Mouse (Mus musculus) retina, postnatal 1 day (tissue): ENCODE results near the gene Pid1.
"Not testable (repeated sequence)": the region's sequence is repeated elsewhere in the genome, so short reads cannot be mapped to it uniquely, and the experiment has no call there.

Source experiments
- DNase-seq: peaks from one replicate; pipeline ENCODE4 v3.0.0-alpha.2; 2012

The Pid1 gene

DNA sequence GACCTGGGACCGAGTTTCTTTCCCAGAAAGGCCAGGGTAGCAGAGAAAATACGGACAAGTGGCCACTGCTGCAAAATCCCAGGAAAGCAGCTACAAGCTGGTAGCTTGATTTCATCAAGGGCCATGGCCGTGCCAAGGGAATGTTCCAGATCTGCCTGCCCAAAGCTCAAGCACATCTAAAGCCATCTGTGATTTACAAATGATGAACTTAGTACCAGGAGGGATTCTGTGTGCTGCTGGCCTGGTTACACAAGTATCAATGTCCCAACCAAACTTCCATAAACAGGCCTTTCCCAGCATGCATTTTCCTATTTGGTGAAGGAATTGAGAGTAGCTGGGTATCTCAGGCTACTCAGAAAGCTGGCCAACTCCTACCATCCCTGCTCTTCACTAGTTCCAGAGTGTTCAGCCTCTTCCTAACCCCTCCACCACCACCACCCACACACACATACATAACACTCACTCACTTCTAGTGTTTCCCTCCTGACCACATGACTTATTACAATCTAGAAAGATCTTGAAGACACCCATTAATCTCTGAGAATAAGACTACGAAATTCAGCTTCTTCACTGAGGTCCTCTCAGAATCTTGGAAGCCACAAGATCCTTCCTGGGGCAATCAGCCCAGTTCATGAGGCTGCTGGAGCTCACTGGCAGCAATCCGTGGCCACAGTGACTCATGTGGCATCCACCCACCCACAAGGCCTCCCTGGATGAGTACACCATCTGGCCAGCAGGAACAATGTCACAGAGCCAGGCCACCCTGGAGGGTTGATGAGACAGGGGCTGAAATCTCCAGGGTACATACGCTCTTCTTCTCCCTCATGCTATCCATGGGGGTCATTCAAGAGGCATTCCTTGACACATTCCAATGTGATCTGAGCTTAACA lies 4.1 kb downstream of the Pid1 start:
- no peak for DNase-seq

DNA sequence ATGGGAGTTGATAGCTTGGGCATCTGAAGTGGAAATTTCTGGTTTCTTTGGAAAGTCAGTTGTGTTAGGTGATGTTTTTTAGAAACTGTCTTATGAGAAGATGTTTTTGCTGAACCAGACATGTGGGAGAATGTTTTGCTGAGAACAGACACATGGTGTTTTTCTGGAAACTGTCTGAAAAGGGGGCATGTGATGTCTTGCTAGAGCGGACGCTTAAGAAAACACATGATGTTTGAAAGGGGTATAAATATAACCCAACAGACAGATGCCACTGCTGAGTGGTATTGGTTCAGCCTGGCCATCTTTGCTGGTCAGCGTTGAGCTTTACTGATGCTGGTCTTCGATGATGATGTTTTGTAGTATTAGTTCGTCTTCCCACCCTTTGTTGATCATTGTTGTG lies 6.8 kb downstream of the Pid1 start:
- no peak for DNase-seq

DNA sequence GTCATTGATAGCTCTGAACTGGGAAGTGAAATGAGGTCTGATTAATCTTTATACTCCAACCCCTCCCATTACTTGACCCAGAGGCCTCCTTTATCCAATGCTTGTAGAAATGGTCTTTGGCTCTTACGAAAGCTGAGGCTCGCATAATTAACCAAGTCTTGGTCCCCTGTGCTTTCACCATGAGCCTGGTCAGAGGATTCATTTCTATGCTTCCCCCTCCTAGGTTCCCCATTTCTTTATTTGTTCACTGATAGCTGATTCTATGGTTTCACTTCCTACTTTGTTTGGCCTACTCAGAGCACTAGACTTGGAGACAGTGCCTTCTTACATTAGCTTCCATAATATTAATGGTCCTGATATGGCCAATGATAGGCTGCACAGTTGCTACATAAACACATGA lies 13.7 kb downstream of the Pid1 start:
- no peak for DNase-seq

DNA sequence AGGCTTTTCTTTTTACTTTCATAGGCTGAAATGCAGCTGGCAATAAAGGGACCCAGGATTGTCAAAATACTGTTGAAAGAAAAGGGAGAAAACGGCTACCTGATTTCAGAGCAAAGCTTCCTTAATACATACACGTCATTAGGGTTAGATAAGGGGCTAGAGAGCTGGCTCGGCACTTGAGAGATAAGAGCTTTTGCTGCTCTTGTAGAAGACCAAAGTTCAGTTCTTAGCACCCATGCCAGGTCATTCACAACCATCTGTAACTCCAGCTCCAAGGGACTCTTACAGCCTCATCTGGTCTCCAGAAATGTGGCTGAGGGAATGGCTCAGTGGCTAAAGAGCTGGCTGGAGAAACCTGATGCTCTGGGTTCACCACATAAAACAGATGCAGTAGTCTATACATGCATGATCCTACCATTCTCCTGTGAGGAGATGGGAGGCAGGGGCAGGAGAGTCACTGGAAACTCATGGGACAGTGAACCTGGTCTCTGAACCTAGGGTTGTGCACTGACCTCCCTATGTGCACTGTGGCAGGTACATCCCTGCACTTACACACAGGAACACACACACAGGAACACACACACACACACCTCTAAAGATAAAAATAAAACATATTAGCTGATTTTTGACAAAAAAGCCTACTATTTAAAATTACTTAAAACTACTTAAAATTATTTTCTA lies 16.0 kb downstream of the Pid1 start:
- DNase-seq = no peak

DNA sequence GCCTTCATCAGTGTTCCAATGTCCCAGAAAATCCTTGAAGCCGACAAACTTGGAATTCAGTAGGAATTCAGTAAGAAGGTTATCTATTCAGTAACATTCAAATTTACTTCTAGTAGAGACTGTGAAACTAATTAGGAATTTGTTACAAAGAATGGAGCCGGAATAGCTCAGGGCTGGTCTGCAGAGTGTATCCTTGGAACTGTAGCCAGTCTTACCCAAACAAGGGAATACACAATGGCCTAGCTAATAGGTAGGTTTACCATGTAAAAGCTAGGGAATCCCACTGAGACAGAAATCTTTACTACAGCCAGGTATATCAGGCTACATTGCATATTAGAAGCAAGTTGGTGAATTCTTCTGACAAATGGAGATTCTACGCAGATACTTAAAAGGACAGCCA lies 31.2 kb downstream of the Pid1 start:
- DNase-seq = not testable (repeated sequence)

DNA sequence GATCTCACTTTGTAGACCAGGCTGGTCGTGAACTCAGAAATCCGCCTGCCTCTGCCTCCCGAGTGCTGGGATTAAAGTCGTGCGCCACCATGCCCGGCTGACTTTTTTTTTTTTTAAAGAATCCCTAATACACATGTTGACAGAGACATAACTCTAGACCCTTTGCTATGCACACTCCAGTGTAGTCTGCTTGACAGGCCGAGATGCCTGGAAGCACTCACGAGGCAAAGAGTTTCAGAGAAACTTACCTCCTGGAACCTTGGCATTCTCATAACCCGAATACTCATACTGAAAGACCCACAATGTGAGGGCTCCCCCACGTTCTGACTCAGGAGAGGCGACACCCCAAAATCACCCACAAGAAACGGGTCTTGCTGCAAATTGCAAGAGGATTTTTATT lies 32.1 kb downstream of the Pid1 start:
- DNase-seq = not testable (repeated sequence)

DNA sequence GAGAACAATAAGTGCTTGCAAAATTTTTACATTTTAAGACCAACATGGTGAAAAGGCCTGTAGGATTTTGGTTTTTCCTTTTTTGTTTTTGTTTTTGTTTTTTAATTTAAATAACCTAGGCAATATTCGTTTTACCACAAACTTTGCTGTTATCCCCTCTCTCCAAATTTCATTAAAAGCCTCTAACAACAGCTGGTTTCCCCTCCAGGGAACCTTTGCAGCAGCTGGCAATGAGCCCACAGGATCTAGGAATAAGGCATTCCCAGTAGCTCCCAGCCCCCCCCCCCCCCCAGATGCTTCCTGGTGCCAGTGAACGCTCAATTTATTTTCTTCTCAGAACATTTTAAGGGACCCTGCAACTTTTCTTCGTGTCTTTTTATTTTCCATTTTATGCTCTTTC lies 38.7 kb downstream of the Pid1 start:
- no peak for DNase-seq

DNA sequence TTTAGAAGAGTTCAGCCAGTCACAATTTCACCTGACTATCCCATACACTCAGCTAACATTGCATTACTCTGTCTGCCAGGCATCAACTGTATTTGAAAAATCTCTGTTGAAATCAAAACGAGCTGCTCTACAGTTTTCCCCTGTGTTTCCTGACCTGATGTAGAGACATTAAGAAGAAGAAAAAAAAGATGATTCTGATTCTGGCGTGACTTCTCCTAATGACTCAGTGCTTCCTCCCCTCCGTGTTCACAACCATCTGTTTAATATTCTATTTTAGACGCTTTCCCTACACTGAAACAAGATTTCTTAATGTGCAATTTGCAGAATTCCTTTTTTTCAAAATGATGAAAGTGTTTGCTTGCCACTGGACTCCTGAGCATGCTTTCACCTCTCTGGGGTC lies 42.7 kb downstream of the Pid1 start:
- no peak for DNase-seq

DNA sequence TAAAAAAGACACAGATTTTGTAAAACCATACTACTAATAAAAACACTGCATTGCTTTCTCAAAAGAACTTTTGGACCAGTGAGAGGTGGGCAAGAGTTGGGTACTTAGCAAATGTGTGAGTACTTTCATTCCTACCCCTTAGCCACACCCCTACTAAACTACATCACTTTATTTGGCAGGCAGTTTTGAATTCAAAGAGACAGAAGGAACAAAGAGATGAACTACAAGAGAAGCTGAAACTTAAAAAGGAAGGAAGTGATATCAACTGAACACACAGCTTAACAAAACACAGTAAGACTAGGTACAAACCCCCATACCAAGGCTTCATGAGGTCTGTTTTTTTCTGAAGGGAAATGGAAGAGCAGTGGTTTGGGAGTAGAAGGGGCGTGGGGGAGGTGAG lies 45.4 kb downstream of the Pid1 start:
- no peak for DNase-seq

DNA sequence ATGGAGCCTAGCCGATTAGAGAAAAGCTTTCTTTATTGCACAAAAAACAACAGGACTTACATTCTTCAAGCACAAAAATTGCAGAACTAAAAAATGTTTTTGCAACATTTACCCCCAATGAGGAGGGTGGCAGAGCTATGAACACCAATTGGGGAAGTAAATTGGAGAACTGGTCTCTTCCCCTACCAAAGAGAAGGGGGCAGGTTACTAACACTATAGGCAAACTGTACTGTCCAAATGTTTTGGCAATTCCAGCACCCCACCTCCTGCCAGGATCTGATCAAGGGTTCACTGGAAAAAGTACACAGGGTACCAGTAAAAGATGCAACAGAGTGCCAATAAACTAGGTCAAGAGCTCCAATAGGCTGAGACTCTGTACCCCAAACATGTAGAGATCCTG lies 46.2 kb downstream of the Pid1 start:
- DNase-seq = no peak

DNA sequence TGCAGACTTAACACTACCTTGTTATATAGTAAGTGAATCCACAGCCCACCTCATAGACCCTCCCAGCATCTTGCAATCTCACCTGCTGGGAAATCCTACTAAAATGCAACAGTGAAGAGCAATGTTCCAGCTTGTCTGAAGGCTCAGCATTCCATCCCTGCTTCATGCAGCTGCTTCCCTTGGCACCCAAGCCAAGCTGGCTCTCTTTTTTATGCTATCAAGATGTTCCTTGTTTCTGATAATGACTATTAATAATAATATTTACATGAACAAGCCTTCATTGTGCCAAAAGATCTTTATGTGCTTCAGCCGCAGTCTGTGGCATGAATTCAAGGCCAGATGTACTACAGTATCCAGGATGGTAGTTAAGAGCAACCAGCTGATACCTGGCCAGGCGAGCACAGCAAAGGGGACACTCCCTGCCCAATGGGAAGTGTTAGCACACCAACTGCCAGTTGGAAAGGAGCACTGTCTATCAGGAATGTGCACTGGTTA lies 54.0 kb downstream of the Pid1 start:
- no peak for DNase-seq

DNA sequence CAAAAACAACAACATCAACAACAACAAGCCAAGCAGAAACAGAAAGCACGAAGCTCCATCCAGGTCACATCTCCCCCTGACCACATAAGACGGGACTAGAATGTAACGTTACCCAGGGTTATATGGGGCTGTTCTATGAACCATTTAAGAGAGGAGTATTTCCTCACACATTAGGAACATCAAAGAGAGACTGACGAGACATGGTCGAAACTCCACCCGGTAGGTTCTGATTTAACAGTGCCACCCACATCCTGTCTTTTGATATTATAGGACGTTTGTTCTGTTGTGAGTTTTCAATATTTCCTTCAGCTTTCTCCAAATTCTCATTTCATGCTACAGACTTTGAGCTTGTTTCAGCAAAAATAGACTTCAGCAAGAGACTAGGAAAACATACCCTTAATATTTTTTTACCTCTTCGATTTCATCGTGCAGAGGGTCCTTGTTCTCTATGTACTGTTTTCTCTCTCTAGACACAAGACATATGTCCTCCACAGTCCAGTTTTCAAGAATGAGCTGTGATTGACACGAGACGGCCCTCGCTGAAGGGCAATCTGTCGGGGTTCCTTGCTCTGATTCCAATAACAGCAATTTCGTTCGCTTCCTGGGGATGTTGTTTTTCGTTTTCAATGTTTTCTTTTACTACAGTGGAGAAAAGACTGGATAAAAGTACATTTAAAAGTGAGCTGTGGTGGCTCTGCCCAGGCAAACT lies 58.1 kb downstream of the Pid1 start:
- DNase-seq = no peak

DNA sequence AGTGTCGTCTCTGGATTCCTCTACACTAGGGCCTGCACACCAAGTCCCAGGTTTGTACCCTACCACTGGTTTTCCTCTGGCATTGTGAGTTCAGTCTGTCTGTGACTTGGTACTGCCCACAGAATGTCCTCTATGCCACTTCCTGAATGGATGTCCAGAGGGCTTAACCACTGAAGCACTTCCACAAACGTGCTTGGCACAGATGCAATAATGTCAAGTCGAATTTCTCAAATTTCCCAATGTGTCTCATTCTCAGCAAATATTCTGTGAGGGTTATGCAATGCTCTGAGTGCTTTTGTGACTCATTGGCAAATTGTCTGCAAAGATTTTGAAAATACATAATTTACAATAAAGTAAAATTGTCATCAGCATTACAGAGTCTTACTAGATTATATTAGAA lies 61.2 kb downstream of the Pid1 start:
- DNase-seq = no peak

DNA sequence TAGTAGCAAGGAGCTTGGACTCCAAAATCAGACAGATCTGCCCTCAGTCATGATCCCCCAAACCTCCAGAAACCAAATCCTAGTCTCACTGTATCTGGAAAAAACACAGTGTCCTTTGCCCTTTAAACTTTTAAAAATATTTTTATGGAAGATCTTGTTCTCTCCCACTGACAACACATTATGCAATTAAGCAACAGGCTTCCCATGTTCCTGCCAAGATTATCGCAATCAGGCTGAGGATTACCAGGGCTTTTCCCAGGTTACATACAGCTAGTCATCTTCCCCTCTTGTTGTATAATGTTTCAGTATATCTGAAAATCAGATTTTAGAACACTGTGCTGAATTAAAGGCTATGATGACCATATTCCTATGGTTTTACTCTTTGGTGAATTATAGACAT lies 64.3 kb downstream of the Pid1 start:
- DNase-seq = no peak

DNA sequence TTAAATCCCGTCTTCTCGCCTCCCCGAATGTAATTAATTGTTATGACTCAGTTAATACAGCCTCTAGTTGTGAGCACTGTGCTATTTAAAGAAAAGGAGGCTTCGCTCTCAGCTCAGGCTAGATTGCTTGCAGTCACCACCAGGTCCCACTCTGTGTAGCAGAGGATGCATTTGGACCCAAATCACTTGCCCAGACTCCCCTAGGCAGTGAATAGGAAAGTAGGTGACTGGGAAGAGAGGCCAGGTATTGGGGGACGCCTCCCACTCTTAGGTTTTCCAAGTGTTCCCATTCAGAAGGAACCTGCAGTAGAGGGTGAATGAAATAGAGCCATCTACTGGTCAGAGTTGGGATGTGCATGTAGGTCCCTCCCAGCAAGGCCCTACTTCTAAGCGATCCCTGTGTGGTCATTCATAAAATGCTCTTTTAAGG lies 77.3 kb downstream of the Pid1 start:
- peak; percentile 80 for DNase-seq

DNA sequence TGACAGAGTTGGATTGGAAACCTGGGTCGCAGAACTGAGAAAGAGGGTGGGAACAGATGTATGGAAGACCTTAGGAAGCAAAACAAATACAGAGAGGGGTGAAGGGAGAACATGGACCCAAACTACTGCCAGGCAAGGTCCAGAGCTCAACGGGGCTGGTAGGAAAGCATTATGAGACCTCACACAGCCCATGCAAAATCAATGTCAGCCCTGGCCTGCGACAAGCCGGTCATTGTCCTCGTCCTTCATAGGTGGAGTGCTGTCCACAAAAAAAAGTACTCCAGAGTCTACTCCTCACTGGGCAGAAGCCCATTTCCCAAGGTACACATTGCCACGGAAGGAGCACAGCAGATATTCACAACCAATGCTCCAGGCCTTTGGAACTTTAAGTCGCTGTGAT lies 78.4 kb downstream of the Pid1 start:
- DNase-seq = no peak

DNA sequence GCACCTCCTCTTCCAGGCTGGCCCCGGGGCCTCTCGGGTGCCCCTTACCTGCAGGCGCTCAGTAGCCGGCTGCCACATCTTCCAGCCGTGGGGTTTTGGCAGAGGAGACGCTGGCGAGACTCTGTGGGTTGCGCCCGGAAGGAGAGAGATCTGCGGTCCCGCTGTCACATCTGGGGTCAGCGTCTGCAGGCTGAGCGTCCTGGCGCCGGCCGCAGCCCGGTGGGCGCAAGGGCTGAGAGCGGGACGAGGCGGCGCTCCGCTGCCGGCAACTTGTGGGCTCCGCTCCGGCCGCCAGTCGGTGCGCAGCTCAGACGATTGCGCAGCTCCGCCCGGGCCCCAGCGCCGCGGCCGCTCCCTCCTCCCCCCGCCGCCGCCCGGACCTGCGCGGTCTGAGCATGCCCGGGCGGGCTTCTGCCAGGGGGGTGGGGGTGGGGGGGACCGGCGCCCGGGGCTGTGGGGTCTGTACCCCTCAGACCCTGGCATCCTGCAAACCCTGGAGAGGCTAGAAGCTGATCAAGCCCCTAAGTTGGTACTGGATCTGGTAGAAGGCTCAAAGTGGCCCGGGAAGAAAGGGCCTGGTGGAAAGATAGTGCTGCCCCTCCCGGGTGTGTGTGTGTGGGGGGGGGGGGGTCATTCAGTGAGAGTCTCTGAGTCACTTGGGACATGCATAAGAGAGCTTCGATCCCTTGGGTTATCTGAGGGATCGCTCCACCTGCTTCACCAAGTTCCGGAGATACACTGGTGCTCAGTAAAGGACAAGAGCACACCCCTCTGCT lies 79.5 kb downstream of the Pid1 start:
- peak; percentile 70 for DNase-seq

DNA sequence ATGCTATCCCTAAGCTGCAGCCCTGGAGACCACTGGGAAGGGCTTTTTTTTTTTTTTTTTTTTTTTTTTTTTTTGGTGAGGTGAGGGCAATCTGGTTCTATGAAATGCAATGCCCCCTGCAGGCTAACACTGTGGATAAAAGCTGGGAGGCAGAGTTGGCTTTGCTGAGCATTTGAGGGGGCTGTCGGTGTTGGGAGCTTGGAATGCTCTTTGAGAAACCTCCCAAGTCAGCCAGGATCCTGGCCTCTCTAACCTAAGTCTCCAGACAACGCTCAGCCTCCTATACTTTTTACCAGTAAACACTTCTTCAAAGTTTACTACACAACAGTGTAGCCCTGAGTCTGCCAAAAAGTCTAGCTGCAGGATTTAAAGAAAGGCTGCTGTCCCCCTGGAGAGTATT lies 80.9 kb downstream of the Pid1 start:
- DNase-seq = peak; percentile 22

DNA sequence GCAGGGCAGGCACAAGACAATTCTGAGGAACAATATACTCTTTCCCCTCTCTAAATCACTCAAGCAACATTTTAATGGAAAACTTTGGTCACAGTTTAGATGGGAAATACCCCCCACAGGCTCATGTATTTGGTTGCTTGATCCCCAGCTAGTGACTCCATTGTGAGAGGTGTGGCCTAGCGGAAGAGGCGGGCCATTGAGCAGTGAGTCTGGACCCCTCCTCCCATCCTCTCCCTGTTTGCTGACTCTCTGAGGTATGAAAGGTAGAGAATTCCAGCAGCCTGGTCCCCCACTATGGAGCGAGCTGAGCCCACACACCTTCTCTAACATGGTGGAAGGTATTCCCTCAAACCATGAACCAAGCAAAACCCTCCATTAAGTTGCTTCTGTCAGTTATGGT lies 83.8 kb downstream of the Pid1 start:
- no peak for DNase-seq

DNA sequence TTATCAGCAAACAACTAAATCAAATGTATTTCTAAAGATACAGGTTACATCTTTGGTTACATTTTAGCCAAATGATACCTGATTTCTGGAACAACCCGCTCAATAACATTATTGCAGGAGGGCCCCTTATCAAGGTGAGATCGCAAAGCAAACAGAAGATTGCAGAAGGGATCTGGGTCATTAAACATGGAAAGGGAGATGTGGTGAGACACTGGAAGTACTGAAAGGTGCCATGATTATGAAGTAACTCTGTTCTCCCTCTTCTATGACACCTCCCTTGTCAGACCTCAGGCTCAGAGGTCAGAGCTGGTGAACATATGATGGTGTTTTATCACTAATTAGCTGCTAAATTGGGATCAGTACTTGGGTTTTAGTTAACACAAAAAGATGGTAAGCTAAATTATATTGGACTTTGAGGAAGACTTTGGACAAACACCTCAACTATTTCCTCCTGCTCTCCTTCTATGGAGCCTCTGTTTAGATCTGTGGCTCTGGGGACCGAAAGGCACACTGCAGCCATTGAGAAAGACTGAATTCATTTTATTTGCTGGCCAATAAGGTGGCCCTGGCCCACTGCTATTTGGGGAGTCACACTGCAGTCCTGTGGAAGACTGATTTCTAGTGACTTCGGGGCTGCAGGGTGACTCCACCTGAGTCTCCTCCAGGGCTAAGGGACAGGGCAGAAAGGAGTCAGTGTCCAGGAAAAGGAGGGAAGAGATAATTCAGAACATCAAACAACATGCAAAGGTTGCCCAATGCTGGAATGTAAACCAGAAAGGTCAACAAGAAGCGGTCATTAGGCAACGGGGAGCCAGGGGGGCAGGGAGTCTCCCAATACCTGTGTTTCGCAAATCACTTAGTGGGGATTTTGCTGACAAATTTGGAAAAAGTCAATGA lies 85.4 kb downstream of the Pid1 start:
- DNase-seq = no peak

DNA sequence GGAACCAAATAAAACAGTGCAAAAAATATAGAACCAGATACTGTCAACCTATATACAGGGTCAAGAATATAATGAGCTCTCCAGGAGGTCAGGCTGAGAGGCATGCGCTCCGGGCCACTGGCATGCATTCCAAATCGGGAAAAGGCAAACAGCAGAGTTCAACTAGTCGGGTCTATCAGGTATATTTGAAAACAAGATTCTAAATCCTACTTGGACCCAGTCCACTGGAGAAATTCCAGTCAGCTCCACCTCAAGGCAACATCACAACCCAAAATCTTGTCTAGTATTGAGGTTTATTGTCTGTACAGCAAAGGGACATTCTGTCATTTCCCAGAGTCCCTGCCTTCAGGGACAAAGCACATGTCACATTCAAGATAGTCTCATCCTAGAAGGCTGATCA lies 91.0 kb downstream of the Pid1 start:
- no peak for DNase-seq

DNA sequence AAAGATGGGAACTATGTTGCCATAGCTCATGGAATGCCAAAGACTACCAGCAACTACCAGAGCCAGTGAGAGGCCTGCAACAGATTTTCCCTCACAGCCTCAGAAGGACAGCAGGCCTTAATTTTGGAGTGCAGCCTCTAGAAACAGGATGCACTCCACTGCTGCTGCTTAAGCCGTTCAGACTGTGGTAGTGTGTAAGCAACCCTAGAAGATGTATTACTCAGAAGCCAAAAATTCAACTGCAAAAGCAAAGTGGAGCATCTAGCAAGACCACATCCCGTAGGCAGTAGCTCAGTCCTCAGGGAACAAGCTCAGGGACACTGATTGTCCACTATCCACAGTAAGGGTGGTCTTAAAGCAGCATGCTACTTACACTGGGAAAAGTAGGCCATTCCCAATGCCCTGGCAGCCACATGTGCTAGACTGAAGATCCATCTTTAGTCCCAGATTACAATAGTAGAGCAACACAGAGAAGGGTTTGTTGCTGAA lies 92.2 kb downstream of the Pid1 start:
- no peak for DNase-seq
